Mouse (Mus musculus): ENCODE measurements around the gene Ano2. TPM values are rescaled to one million over a fixed set of nuclear protein-coding genes. Genes with fewer than 3 reads are reported as not detected.

Gene Ano2
- total RNA-seq, 4 experiments from 2014 or later, result 12.5 to 19.7 (median 15.1) TPM

DNA sequence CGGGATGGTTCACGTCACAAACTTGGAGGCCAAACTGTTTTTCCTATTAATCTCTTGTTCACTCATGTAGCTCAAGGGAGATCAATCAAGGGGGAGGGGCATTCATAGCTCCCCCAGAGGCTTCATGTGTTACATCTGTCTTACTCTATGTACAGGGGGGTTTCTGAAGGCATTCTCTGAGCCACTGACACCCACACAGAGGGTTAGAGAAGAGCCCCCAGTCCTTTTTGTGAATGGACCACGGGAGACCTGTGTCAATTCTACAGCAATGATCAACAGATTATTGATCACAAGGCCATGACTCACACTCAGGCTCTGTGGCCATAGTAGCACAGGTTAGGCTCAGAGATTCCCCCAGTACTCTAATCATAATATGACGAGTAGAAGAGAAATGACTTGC lies 358.0 kb downstream of the Ano2 start:
- DNase-seq (ENCODE audit: low spot score in 2 of 2), result no peak

DNA sequence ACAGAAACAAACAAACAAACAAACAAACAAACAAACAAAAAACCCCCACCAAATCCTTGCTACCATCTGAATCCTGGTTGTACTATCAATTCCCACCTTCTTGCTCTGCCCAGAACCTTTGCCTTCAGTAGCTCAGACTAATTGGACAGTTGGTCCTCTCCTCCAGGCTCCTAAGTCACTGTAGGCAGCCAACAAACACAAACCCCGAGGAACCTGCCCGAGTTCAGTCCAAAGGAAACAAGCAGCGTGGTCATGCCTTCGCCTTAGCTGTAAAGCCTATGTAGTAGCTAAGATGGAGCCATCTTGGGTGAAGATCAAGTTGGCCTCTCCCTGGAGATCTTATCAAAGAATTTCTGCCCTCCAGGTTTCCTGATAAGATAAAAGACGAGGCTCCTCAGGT lies 362.9 kb downstream of the Ano2 start:
- no peak for DNase-seq (ENCODE audit: low spot score in 2 of 2)

DNA sequence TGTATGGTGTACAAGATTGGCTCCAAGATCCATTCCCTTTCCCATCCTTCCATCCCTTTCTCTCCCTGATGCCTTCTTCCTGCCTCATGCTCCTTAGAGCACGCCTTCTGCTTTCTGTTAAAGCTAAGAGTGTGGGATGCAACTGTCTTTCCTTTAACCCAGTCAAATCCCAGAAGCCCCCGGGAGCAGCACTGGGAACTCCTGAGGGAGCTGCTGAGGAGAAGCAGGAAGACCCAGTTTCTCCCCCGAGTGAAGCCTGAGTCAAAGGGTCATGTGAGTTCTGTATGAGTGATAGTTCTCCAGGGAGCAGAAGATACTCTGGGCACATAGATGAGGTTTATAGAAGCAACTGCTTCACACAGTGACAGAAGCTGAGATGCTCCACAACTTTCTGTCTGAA lies 367.5 kb downstream of the Ano2 start:
- DNase-seq (ENCODE audit: low spot score in 2 of 2), result no peak

DNA sequence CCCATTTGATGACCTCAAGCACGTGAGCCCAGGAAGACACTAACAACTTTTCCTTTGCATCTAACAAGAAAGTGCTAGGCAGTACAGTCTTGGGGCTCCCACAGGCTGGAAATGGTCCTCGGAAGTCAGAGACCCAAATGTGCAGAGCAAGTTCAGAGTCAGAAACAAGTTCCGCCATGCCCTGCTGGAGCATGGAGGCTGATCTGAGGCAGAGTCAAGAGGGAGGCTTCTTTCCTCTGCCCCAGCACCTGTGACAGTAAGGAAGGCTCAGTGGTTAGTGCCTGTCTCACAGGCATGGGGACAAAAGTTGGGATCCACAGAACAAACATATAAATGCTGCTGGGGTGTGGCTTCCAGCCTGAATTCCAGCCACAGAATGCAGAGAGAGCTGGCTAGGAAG lies 390.3 kb downstream of the Ano2 start:
- DNase-seq (ENCODE audit: low spot score in 2 of 2), result no peak

DNA sequence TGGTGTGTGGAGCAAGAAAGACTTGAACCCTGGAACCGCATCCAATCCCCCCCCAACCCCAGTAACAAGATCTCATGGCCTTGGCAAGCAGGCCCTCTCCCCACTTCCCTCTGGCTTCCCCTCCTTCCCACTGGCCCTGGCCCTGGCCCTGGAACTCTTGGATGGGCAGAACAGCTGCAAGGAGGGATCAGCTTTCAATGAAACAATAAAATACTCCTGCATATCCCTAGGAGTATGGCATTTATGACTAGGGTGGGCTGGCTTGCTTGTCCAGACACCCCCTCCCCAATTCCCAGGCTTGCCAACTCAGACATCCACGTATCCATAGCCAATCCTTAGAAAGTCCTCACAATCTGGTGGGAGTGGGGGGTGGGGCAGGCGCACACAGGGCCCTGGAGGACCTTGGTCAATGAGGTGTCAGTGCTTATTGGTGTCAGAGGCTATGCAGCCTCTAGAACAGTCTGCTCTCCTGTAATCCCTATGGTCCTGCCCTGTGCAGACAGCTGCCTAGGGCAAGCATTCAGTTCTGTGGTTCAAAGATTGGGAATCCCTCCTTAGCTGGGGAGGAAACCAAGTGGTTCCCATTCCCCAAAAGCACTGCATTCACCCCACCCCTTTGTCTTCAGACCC lies 396.2 kb downstream of the Ano2 start:
- no peak for DNase-seq (ENCODE audit: low spot score in 2 of 2)

DNA sequence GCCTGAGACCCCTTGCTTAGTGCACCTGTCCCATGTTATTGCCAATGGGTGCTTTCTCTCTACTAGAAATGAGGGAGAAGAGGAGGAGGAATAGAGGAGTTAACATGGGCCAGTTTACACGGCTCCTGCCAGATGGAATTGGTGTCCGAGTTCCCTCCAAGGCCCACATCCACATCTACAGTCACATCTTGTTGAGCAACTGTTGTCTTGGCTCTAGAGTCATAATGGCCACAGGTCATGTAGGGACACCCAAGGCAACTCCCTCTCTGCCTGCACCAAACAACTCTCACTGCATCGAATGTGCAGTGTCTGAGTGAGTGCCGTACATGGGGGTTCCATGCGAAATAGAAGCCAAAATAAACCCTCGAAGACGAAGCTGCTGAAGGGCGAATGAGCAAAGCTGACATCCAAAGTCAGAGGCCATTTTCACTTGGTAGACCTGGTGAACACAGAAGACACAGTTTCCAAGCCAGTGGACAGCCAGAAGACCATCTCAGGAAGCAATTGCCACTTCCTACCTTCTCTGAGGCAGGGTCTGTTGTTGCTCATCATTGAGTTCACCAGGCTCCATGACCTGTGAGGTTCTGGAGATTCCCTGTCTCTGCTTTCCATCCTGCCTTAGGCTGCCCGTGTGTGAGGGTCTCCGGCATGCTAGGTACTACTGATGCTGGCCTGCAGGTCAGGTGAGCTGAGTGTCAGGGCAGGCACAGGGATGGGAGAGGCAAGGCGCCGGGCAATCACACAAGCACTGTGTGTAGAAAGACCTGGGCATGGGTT lies 398.5 kb downstream of the Ano2 start:
- no peak for DNase-seq (ENCODE audit: low spot score in 2 of 2)

Other genes with a start within 250 kb of the Ano2 start
- 100 to 1,000 TPM in 2 of 4 experiments, 10 to 100 TPM in 2; 53.2 to 129 (median 82.7) TPM for gene Cd9, start 195.6 kb upstream of the Ano2 start, total RNA-seq (2022)
- 10 to 100 TPM; 16.7 to 22.3 (median 18.8) TPM for gene Vwf, start 143.6 kb upstream of the Ano2 start, total RNA-seq (2022)